Mouse (Mus musculus): ENCODE measurements at regions not wholly inside any gene's neighbourhood (a gene's known extent, or its start where the extent isn't known, plus 50 kb on each side); places are given as distances from the start of the nearest gene placed in this dataset.

DNA sequence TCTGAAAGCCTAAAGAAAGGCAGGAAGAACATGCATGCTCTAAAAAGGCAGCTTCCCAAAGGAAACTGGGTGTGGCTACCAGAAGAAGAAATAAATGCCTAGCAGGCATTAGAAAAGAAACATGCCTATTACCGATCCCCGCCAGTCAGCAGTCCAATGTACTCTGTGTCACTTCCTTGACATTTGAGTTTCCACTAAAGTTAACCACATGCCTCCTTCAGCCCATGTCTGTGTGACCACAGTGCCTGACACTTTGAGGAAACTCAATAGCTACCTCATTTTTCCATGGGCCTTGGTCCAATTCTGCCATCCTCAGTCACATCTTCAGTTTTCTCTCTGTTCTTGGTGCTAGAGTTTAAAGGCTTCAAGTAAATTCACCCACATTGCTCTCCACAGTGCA is 233.7 kb upstream of the Isx start:
- no peak for DNase-seq (ENCODE audit: low spot score)

DNA sequence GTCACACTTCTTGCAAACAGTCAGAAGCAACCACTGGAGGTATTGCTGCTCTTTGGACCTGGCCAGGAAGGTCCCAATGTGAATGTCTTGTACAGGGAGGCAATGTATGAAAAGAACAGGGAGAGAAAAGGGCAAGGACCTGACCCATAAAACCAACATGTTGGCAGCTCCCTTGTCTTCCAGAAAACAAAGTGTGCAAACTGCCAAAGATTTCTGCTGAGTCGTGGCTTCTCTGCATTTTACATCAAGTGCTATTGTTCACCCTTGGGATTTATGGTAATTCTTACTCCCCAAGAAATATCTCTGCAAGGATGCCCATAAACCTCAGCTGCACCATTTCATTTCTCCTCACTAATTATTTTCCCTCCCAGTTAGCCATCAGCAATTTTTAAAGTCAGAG is 232.3 kb upstream of the Isx start:
- DNase-seq (ENCODE audit: low spot score), result no peak

- no peak for DNase-seq (ENCODE audit: low spot score)
These were observed 213.0 kb upstream of the Isx start for GRCm38 (mm10) chr8:74659950-74660349.

DNA sequence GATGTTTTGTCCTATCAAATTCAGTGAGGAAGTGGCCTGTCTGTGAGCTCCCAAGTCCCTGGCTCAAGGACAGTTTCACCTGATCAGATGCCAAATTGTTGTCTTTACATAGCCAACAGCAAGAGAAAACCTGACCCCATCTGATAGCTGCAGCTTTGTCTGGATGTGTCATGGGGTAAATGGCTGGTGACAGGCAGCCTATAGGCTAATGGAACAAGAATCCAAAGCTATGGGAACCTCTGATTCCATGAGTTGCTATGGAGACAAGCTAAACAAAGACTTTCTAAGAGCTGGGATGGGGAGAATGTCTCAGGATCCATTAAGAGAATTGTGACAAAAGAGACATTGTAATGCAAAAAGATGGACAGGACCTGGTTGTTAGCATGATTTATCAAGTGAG is 184.6 kb upstream of the Isx start:
- DNase-seq (ENCODE audit: low spot score), result peak; percentile 23

- no peak for DNase-seq (ENCODE audit: low spot score)
These were observed 177.0 kb upstream of the Isx start for GRCm38 (mm10) chr8:74696001-74696400.

GRCm38 (mm10) chr8:74697317-74697716 is 175.7 kb upstream of the Isx start:
- no peak for DNase-seq (ENCODE audit: low spot score)

DNA sequence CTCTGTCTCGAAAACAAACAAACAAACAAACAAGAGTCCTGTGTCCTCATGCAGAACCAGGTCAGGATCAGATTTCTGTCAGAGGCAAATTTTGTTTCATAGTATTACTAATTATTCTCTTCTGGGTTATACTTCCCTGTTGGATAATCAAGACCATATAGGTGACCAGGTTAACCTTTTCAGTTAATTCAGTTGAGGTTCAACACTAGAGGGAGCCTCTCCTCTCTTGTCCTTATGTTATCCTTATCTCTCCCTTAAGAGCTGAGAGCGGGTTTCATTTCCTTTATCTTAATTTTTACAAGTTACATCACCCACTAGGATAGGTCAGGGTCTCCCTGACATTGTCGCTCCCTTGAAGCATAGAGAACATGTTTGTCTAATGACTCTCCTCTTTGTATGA is 160.4 kb upstream of the Isx start:
- no peak for DNase-seq (ENCODE audit: low spot score)

GRCm38 (mm10) chr8:74716030-74716429 is 156.9 kb upstream of the Isx start:
- no peak for DNase-seq (ENCODE audit: low spot score)

DNA sequence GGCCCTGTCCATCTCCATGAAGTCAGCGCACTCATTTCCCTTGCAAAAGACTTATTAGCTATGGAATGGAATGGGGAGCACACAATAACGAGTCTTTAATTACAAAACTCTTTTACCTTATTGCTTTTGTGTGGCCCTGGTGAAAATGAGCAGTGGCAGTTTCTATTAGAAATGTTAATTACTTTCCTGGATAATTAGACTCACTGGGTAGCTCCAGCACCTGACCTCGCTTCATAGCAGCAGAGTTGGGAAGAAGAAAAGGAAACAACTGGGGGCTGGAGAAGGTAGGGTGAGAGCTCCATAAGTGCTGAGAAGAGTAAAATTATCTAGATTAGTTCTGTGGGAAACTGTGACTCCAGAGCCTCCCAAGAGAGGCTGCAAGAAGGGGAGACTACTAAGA is 108.2 kb upstream of the Isx start:
- no peak for DNase-seq (ENCODE audit: low spot score)

DNA sequence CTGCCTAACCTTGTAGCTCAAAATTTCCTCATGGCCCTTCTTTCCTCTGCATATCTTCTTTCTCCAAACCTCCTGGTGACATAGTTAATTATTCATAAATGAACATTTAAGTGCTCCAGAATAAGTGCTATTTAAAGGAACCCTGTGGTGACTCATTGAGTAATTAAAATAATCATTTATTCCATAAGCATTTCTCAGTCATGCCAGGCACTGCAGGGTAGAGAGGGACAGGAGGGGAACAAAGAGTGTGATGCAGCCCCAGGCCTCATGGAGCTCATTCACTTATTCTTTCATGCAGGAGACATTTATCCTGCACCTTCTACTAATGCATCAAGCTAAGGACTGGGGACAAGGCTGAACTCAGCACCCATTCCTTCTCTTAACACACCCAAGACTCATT is 97.4 kb upstream of the Isx start:
- DNase-seq (ENCODE audit: low spot score), result no peak

DNA sequence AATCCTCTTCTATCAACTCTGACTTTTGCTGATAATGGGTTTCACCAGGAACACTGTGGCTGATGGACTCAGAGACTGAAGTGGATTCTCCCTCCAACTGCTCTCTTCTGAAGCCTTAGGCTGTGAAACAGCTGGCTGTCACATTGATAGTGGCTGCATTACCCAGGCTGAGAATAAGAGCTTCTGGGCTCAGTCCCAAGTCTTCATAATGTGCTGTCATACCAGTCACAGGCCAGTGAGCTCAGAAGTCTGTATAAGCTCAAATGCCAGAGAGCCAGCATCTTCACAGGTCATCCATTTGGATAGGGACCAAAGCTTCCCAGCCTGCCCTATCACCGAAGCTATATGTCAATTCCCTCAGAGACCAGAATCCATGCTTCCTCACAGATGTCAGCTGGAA is 91.9 kb upstream of the Isx start:
- DNase-seq (ENCODE audit: low spot score), result no peak

DNA sequence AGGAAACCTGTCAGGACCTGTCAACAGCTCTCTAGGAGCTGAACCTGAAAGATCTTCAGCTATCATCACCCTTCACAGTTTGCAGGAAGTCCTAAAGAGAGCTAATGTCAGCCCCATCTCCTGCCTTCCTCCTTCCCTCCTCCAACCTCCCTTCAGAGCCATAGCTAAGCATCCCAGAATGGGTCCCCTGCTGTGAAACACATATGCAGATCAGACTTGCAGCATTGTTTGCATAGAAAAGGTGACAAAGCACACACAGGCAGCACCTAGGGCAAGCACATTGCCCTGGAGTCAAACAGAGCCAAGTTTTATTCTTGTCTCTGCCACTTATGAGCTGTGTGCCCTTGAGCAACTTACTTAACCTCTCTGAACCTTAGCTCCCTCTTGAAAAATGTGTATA is 64.3 kb upstream of the Isx start:
- no peak for DNase-seq (ENCODE audit: low spot score)

DNA sequence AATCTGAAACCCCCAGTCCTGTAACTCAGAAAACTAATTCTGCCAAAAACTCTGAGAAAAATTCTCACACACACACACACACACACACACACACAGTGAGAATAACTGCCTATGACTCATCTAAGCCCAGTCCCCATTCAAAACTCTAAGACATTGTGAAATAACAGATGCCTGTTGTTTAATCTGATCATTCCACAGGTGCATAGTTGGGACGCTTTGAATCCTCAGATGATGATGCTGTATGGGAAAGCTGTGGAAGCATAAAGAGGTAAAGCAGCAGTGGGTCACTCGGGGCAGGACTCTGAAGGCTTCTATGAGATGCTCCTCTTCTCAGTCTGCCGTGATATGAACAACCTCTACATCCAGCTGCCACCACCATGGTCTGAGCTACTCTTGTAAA is 62.9 kb upstream of the Isx start:
- DNase-seq (ENCODE audit: low spot score), result no peak

- DNase-seq (ENCODE audit: low spot score), result no peak
These were observed 54.5 kb upstream of the Isx start for GRCm38 (mm10) chr8:74818434-74818833.

DNA sequence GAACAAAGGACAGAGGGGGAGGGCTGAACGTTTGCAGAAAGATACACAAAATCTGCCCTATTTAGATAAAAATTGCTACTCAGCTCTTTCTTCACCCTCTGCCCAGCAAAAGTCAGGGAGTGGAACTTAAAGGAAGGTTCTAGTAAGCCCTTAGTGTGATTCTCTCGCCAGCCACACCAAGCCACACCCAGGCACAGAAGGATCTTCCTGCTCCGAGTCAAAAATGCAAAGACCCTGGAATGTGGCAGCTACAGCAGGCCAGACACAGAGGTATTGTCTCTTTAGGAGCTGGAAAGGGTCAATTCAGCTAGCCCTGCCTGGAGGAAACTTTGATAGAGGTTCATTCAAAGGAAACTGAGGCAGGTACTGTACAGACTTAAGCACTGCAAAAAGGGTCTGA is 52.3 kb upstream of the Isx start:
- no peak for DNase-seq (ENCODE audit: low spot score)

DNA sequence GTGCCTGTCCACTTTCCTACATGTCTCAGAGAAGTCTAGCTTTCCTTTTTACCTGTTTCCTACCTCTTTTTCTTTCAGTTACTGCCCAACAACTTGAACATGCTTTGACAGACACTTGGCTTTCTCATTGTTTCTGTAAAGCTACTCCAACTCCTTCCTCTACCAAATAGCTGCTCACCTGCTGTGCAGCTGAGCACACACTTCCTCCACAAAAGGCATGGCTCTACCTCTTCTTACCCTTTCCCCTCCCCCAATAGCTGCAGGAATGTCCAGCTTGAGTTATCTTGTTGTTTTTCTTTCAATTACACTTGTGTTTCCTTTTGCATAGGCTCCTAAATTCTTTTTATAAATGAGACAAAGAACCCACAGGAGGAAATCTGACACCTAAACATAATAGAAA is 50.7 kb upstream of the Isx start:
- no peak for DNase-seq (ENCODE audit: low spot score)

Data from embryo, embryonic 10 days (tissue).